Mouse (Mus musculus) spleen, adult 2 months (tissue): ENCODE results near the gene Wdr18. TPM values are rescaled to one million over a fixed set of nuclear protein-coding genes. Genes with fewer than 3 reads are reported as not detected.
A peak's percentile ranks its signal among the peaks of the same experiment; 100 is the strongest.

ENCODE experiments used
- DNase-seq, 2 experiments: peaks; one replicate each; pipeline versions ENCODE4 v3.0.0 to v3.0.0-alpha.2; 2012 to 2021; ENCODE audit warnings: low spot score in 2 of 2, low read depth in 1 of 2
- H3K27ac ChIP-seq: fragments of 200-500 bp; 2 replicates; pipeline ENCODE4 v1.5.1; 2012; ENCODE audit warnings: low read length, inconsistent platforms; ENCODE audit not compliant: insufficient read depth
- H3K27me3 ChIP-seq: fragments of 200-500 bp; 2 replicates; pipeline ENCODE4 v1.6.1; 2012; ENCODE audit warnings: mild to moderate bottlenecking, moderate library complexity, low read length, inconsistent platforms; ENCODE audit not compliant: control insufficient read depth, insufficient read depth
- H3K36me3 ChIP-seq: fragments of 200-500 bp; 2 replicates; pipeline ENCODE4 v1.6.1; 2012; ENCODE audit warnings: mild to moderate bottlenecking, low read length, inconsistent platforms; ENCODE audit not compliant: control insufficient read depth, insufficient read depth
- H3K4me1 ChIP-seq: fragments of 200-500 bp; 2 replicates; pipeline ENCODE4 v1.6.1; 2011; ENCODE audit warnings: inconsistent platforms; ENCODE audit not compliant: control insufficient read depth, insufficient read depth, insufficient read length
- H3K4me3 ChIP-seq: fragments of 200-500 bp; 2 replicates; pipeline ENCODE4 v1.5.1; 2011; ENCODE audit warnings: mild to moderate bottlenecking, inconsistent platforms; ENCODE audit not compliant: insufficient read depth, insufficient read length; ENCODE audit errors: extremely low read depth
- CTCF ChIP-seq: fragments of 200-500 bp; IDR thresholded peaks from 2 replicates; pipeline ENCODE4 v1.5.1; 2011; ENCODE audit warnings: mild to moderate bottlenecking, inconsistent platforms; ENCODE audit not compliant: insufficient read depth, insufficient read length, insufficient replicate concordance; ENCODE audit errors: extremely low read depth
- POLR2A ChIP-seq: fragments of 200-500 bp; IDR thresholded peaks from 2 replicates; pipeline ENCODE4 v1.6.1; 2011; ENCODE audit warnings: low read depth, low read length, inconsistent platforms
- WGBS: fragments of 180-500 bp; shearing (Covaris S2); methylation state at CpG from one replicate; pipeline ENCODE4 v1.1.7; 2018; 5-methylcytosine and 5-hydroxymethylcytosine counted together
- polyA plus RNA-seq: library from polyadenylated mRNA; depleted of rRNA; stranded (reverse); fragments of >200 nt; gene quantifications from 2 replicates; pipeline ENCODE4 v1.2.3, GENCODE M21; 2012

Wdr18 gene
- polyA plus RNA-seq, 1 experiment: 41.2 TPM

DNA sequence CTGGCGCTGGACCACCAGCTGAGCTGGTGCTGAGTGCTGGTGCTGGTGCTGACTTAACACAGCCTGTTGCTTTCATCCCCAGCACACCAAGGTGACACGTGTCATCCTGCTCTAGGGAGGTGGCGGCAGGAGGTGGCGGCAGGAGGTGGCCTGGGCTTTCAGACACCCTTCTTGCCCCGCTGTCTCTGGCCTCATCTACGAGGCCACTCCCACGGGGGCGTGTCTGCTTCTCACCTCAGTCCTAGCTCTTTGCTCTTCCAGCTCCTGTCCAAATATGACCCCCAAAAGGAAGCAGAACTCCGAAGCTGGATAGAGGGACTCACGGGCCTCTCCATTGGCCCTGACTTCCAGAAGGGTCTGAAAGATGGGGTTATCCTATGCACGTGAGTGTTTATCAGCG lies 31.1 kb downstream of the Wdr18 start:
- Histone ChIP-seq H3K27me3 (no peaks in the 10 kb centered on the region), H3K27ac (no peak overlapping the region), H3K4me1 (peaks cover 33% of the 10 kb centered on the region), H3K4me3 (no peak overlapping the region), H3K36me3 (peaks cover 37% of the 10 kb centered on the region)
- 79% methylated on average over 12 of the region's 12 CpGs for WGBS
- DNase-seq: no peak
- TF ChIP-seq CTCF (no peak), POLR2A (no peak)

GRCm38 (mm10) chr10:79991548-79991947 lies 31.6 kb downstream of the Wdr18 start:
- 98% methylated on average over 6 of the region's 6 CpGs for WGBS
- TF ChIP-seq CTCF (0 out of 2 replicates have a peak, but pooled peaks have one; percentile 7), POLR2A (no peak)
- Histone ChIP-seq H3K36me3 (peaks cover 37% of the 10 kb centered on the region), H3K27ac (no peak overlapping the region), H3K4me3 (no peak overlapping the region), H3K27me3 (no peaks in the 10 kb centered on the region), H3K4me1 (peaks cover 30% of the 10 kb centered on the region)
- no peak for DNase-seq

DNA sequence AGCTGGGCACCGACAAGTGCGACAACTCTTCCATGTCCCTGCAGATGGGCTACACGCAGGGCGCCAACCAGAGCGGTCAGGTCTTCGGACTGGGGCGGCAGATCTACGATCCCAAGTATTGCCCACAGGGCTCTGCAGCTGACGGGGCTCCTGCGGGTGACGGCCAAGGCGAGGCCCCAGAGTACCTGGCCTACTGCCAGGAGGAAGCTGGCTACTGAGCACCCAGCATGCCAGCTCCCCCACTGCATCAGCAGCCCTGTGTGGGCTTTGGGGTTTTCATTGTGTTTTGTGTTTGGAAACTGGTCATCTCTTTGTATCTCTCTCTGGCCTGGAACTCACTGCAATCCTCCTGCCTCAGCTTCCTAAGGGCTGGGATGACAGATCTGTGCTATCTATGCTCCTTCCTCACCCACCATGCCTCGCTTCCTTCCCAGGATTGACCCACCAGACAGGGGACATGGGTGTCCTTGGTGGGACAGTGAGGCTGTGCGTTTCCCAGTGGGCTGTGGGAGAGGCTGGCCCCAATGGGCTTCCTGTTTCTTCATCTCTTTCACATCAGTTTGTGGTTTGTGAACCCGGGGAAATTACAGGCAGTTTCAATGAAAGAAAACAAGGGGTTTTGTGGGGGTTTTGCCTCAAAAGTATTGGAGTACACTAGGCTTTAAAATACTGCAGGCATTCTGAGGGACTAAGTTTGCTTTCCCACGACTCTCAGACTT lies 34.6 kb downstream of the Wdr18 start:
- Histone ChIP-seq H3K27ac (peak overlapping the region; percentile 61), H3K27me3 (no peaks in the 10 kb centered on the region), H3K4me1 (peaks cover 14% of the 10 kb centered on the region), H3K4me3 (no peak overlapping the region), H3K36me3 (peaks cover 41% of the 10 kb centered on the region)
- peak in 1 of 2 experiments; percentile 45 for DNase-seq
- WGBS: 27% methylated on average over 16 of the region's 16 CpGs
- TF ChIP-seq CTCF (no peak), POLR2A (no peak)

DNA sequence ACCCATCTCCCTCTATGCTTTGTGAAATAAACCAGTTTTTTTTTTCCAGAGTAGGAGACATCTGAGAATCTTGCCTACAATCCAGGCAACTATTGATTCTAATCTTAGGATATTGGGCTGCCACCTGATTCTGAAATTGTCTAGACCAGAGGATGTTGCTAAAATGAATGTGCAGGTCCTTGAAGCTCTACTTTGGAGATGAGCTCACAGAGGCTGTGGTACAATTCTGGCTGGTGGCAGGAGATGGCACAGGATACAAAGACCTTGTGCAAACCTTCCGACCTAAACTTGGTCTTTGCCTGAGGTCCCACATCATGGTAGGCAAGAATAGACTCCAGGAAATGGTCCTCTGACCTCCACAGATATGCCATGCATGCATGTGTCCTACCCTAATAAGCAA lies 35.7 kb downstream of the Wdr18 start:
- Histone ChIP-seq H3K4me3 (no peak overlapping the region), H3K27ac (peak overlapping the region; percentile 9), H3K27me3 (no peaks in the 10 kb centered on the region), H3K4me1 (peaks cover 10% of the 10 kb centered on the region), H3K36me3 (peaks cover 44% of the 10 kb centered on the region)
- TF ChIP-seq CTCF: no peak
- no peak for TF ChIP-seq POLR2A
- 35% methylated on average over 1 of the region's 1 CpGs for WGBS
- DNase-seq: no peak

DNA sequence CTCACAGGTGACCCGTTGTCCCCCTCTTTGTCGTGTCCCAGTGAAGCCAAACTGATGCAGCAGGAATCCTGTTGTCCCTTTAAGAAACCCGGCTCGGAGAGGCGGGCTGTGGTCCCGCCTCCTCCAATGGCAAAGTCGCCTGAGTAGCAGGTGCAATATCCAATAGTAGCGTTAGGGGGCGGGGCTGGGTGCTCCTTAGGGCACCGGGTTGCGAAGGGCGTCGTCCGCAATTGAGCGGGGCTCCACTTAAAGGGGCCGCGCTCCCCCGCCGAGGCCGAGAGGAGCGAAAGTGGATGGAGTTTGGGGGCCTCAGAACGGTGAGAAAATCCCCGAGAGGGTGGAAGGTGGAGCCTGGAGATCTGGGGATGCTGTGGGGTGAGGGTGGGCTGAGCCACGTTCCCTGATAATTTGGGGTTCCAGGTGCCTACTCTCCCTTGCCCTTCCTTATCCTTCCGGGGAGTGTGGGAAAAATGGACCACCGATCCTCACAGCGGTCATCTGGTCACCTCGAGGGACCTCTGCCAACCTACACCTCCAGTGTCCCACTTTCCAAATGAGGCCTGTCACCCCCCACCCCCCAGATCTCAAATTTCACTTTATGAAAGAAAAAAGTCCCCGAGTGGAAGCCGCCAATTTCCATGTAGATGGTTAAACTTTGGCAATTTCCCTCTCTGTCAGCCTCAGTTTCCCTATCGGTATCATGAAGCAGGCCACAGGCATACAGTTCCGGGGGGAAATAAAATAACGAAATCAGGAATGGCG lies 36.5 kb downstream of the Wdr18 start, which contains the start of gene Abca7:
Gene Abca7 (plus strand): TSS at position 223 of the 762 bp plus-strand sequence.
- H3K4me3 ChIP-seq: peak within 1 kb of the TSS; percentile 86
- peak; percentile 88 to 98 for DNase-seq
- H3K27me3 ChIP-seq: no peaks in the 10 kb centered on the region
- WGBS: under 1% methylated on average over 34 of the region's 34 CpGs
- H3K36me3 ChIP-seq: peaks cover 40% of the 10 kb centered on the region
- TF ChIP-seq CTCF (no peak), POLR2A (no peak)
- peak within 1 kb of the TSS; percentile 83 for H3K27ac ChIP-seq
- peaks cover 10% of the 10 kb centered on the region for H3K4me1 ChIP-seq

GRCm38 (mm10) chr10:79997034-79997760 lies 37.2 kb downstream of the Wdr18 start:
- H3K4me3 ChIP-seq: peak overlapping the region; percentile 86
- peak overlapping the region; percentile 83 for H3K27ac ChIP-seq
- TF ChIP-seq CTCF: no peak
- no peak for TF ChIP-seq POLR2A
- peaks cover 10% of the 10 kb centered on the region for H3K4me1 ChIP-seq
- DNase-seq: peak in 1 of 2 experiments; percentile 61
- peaks cover 33% of the 10 kb centered on the region for H3K36me3 ChIP-seq
- 4% methylated on average over 35 of the region's 35 CpGs for WGBS
- no peaks in the 10 kb centered on the region for H3K27me3 ChIP-seq
